Mouse (Mus musculus) v-Abl transformed pro-B cells (cell line): ENCODE measurements around the gene Tmem44.

Experiments used
- in situ Hi-C, 2 experiments: fragments of 400-800 bp; cut with MboI; formaldehyde crosslinking; loops; one replicate each; pipeline ENCODE4 v1.15.1; 2025; ENCODE audit not compliant: unreplicated experiment in 2 of 2

Tmem44 gene

GRCm38 (mm10) chr16:30550748-30551192, at the start of gene Tmem44:
Gene Tmem44, minus strand, starts transcription at chr16:30550842.
- in situ Hi-C loops: no loop called here

GRCm38 (mm10) chr16:30599491-30600268, 49.0 kb upstream of the Tmem44 start, which contains the start of gene Fam43a:
Gene Fam43a, plus strand, starts transcription at chr16:30599723.
- in situ Hi-C loops: loop anchor here (5.0 to 10.0 kb wide), 7 partner anchors 48 to 755 kb away; no protein-coding TSS in a partner anchor

- in situ Hi-C loops: loop anchor here (5.0 to 10.0 kb wide), 6 partner anchors 140 to 758 kb away; no protein-coding TSS in a partner anchor
Measured at GRCm38 (mm10) chr16:30596959-30597681, 46.5 kb upstream of the Tmem44 start.

GRCm38 (mm10) chr16:30595835-30596557, 45.4 kb upstream of the Tmem44 start:
- in situ Hi-C loops: loop anchor here (5.0 to 10.0 kb wide), 6 partner anchors 141 to 759 kb away; no protein-coding TSS in a partner anchor

- in situ Hi-C loops: loop anchor here (5.0 to 10.0 kb wide), 6 partner anchors 142 to 759 kb away; no protein-coding TSS in a partner anchor
Measured at GRCm38 (mm10) chr16:30595356-30595755, 44.7 kb upstream of the Tmem44 start.

- in situ Hi-C loops: loop anchor here in 1 of 2 experiments (5.0 to 10.0 kb wide), 3 partner anchors 283 to 763 kb away; no protein-coding TSS in a partner anchor
Measured at GRCm38 (mm10) chr16:30591990-30592389, 41.3 kb upstream of the Tmem44 start.

GRCm38 (mm10) chr16:30590264-30591209, 39.9 kb upstream of the Tmem44 start:
- in situ Hi-C loops: loop anchor here in 1 of 2 experiments (5.0 to 10.0 kb wide), 3 partner anchors 284 to 764 kb away; no protein-coding TSS in a partner anchor

GRCm38 (mm10) chr16:30587494-30588327, 37.1 kb upstream of the Tmem44 start, which contains the start of gene Lsg1:
Gene Lsg1, minus strand, starts transcription at chr16:30587592.
- in situ Hi-C loops: no loop called here

GRCm38 (mm10) chr16:30586935-30587493, 36.4 kb upstream of the Tmem44 start:
- in situ Hi-C loops: no loop called here

- in situ Hi-C loops: no loop called here
Measured at GRCm38 (mm10) chr16:30580765-30581164, 30.1 kb upstream of the Tmem44 start.

GRCm38 (mm10) chr16:30576392-30576791, 25.8 kb upstream of the Tmem44 start:
- in situ Hi-C loops: no loop called here

GRCm38 (mm10) chr16:30575815-30576214, 25.2 kb upstream of the Tmem44 start:
- in situ Hi-C loops: no loop called here

GRCm38 (mm10) chr16:30572239-30572638, 21.6 kb upstream of the Tmem44 start:
- in situ Hi-C loops: no loop called here

- in situ Hi-C loops: no loop called here
Measured at GRCm38 (mm10) chr16:30571378-30571777, 20.7 kb upstream of the Tmem44 start.

GRCm38 (mm10) chr16:30570173-30570572, 19.5 kb upstream of the Tmem44 start:
- in situ Hi-C loops: no loop called here

- in situ Hi-C loops: no loop called here
Measured at GRCm38 (mm10) chr16:30565631-30566030, 15.0 kb upstream of the Tmem44 start.

- in situ Hi-C loops: no loop called here
Measured at GRCm38 (mm10) chr16:30560601-30561000, 10.0 kb upstream of the Tmem44 start.
